Mouse (Mus musculus) spleen, adult 2 months (tissue): ENCODE data around the gene Rala.

ENCODE experiments used
- CTCF ChIP-seq: fragments of 200-500 bp; IDR thresholded peaks from 2 replicates; pipeline ENCODE4 v1.5.1; 2011; ENCODE audit warnings: mild to moderate bottlenecking, inconsistent platforms; ENCODE audit not compliant: insufficient read depth, insufficient read length, insufficient replicate concordance; ENCODE audit errors: extremely low read depth
- POLR2A ChIP-seq: fragments of 200-500 bp; IDR thresholded peaks from 2 replicates; pipeline ENCODE4 v1.6.1; 2011; ENCODE audit warnings: low read depth, low read length, inconsistent platforms

GRCm38 (mm10) chr13:17843336-17843735 is 100.7 kb downstream of the Rala start:
- TF ChIP-seq CTCF (no peak), POLR2A (no peak)
